In the genomic region with DNA sequence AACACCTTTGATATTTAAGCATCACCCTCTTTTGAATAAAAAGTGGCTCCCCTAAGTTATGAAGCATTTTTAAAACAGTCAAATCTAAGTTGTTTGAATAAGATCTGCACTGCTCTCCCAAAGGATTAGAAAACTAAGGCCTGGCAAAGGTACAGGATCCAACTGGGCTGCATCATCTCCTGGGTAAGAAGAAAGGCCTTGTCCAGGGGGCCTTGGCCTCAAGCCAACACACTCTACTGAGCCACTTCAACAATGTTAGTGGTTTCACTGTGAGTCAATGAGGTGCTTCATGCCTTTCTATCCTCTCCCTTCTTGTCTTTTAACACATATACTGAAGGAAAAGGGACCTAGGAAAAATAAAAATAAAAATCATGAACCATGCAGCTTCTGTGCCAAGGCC, we compare ENCODE assay signal across 17 mouse cellular contexts.
DNase-seq lines count a peak whose midpoint lies in the region; TF ChIP-seq lines count a peak whose summit lies in the region.
"Had no signal": no experiment of that assay in that cellular context is flagged by ENCODE, and none has a peak within 500 bp of the region (broad histone marks: within the 10 kb centered on the region; RNA-seq: fewer than 3 reads in every experiment).

No protein-coding gene starts in this region.

- no peak for TF ChIP-seq POLR2A in lung, adult 2 months (IDR thresholded peaks at IDR 0.05; ENCODE audit: borderline replicate concordance, extremely low read depth, low read depth, low read length)

- TF ChIP-seq CTCF in lung, adult 2 months (IDR thresholded peaks at IDR 0.05; ENCODE audit: insufficient read depth, low read length), result no peak

- H3K4me1 ChIP-seq in lung, adult 2 months (ENCODE audit: control insufficient read depth, insufficient read depth, low read length), result no peaks in the 10 kb centered on the region; the same call in 1 of the 2 replicates
- H3K4me1 ChIP-seq: heart, embryonic 13.5 days; hindbrain, embryonic 15.5 days; limb, embryonic 13.5 days; midbrain, embryonic 12.5 days; neural tube, embryonic 13.5 days had no signal

- intact Hi-C loops in heart, postnatal 14 days (cut with DNase I), result no loop called here

- DNase-seq in cerebellum, adult 8-10 months, result peak; percentile 1
- no peak for DNase-seq in cerebellum, adult 11-12 months
- DNase-seq in heart, postnatal 14 days, result peak; percentile 9 to 19
- DNase-seq in heart, adult 9 months (ENCODE audit: low spot score in 2 of 2), result no peak
- peak; percentile 16 for DNase-seq in lung, postnatal 10 days
- no peak for DNase-seq in lung, adult 2 months
- DNase-seq in NIH3T3 (ENCODE audit: low read depth), result peak; percentile 7
- no peak for DNase-seq in c-Kit-positive CD71-positive TER-119-positive erythroid progenitor cells, embryonic 14.5 days (ENCODE audit: low spot score)
- DNase-seq: B cell, adult 2 months; layer of hippocampus, postnatal 36 days; retina, postnatal 1 day; thymus, postnatal 14 days had no signal

- H3K4me3 ChIP-seq in lung, adult 2 months (replicated peaks; ENCODE audit: extremely low read depth, low read depth, low read length), result no peak overlapping the region
- H3K4me3 ChIP-seq: heart, embryonic 13.5 days; hindbrain, embryonic 15.5 days; limb, embryonic 13.5 days; midbrain, embryonic 12.5 days; neural tube, embryonic 13.5 days had no signal

Comparison
In these comparisons a context has a peak if more than half of its experiments do, and no peak if none do; other contexts are left out.
1. DNase-seq: peak in cerebellum, adult 8-10 months (single experiment), heart, postnatal 14 days (2 of 2), lung, postnatal 10 days (single experiment) and NIH3T3 (single experiment); none in cerebellum, adult 11-12 months (single experiment), heart, adult 9 months (0 of 2), lung, adult 2 months (single experiment) and c-Kit-positive CD71-positive TER-119-positive erythroid progenitor cells, embryonic 14.5 days (single experiment).